Mouse (Mus musculus): ENCODE data around the gene Cd55. TPM values are rescaled to one million over a fixed set of nuclear protein-coding genes. Genes with fewer than 3 reads are reported as not detected.

Cd55 gene
- total and polyA plus RNA-seq, 3 experiments: 13.1 to 632 (median 56.9) TPM

GRCm38 (mm10) chr1:130498331-130498730 is 35.8 kb upstream of the Cd55 start:
- peaks cover 7% of the 10 kb centered on the region for H3K4me1 ChIP-seq (ENCODE audit: insufficient read depth, low read depth, low read length)
- no peak for DNase-seq (ENCODE audit: low spot score)
- no peaks in the 10 kb centered on the region for H3K27me3 ChIP-seq (ENCODE audit: insufficient read depth, low read length)
- no peak for ATAC-seq (ENCODE audit: extremely low read depth, insufficient number of reproducible peaks, low FRiP score, poor library complexity, severe bottlenecking)
- TF ChIP-seq GATA2 (IDR thresholded peaks at IDR 0.05; ENCODE audit: borderline replicate concordance, low read depth, low read length) (no peak), GATA1 (IDR thresholded peaks at IDR 0.05; ENCODE audit: borderline replicate concordance, low read length) (no peak), CTCF (IDR thresholded peaks at IDR 0.05; ENCODE audit: low read depth, low read length) (no peak), TAL1 (conservative IDR thresholded peaks at IDR 0.05; ENCODE audit: low read depth, low read length) (no peak), POLR2AphosphoS5 (IDR thresholded peaks at IDR 0.05; ENCODE audit: insufficient replicate concordance, low read depth, low read length) (no peak)
- H3K4me3 ChIP-seq (ENCODE audit: low read depth, low read length): no peak overlapping the region
- H3K36me3 ChIP-seq (replicated peaks): no peaks in the 10 kb centered on the region
- H3K9me3 ChIP-seq (replicated peaks): no peaks in the 10 kb centered on the region

GRCm38 (mm10) chr1:130486816-130487545 is 24.4 kb upstream of the Cd55 start:
- no peaks in the 10 kb centered on the region for H3K27me3 ChIP-seq (ENCODE audit: insufficient read depth, low read length)
- H3K9me3 ChIP-seq (replicated peaks): no peaks in the 10 kb centered on the region
- no peaks in the 10 kb centered on the region for H3K36me3 ChIP-seq (replicated peaks)
- H3K4me1 ChIP-seq (ENCODE audit: insufficient read depth, low read depth, low read length): peaks cover 42% of the 10 kb centered on the region
- ATAC-seq (ENCODE audit: extremely low read depth, insufficient number of reproducible peaks, low FRiP score, poor library complexity, severe bottlenecking): peak; percentile 25; the same call in 1 of the 2 replicates
- peak; percentile 26 for DNase-seq (ENCODE audit: low spot score)
- peak overlapping the region; percentile 4; the same call in 1 of the 2 replicates for H3K4me3 ChIP-seq (ENCODE audit: low read depth, low read length)
- TF ChIP-seq POLR2AphosphoS5 (IDR thresholded peaks at IDR 0.05; ENCODE audit: insufficient replicate concordance, low read depth, low read length) (no peak), TAL1 (conservative IDR thresholded peaks at IDR 0.05; ENCODE audit: low read depth, low read length) (peak; percentile 82)

- TF ChIP-seq CTCF (IDR thresholded peaks at IDR 0.05; ENCODE audit: low read depth, low read length) (no peak), GATA1 (IDR thresholded peaks at IDR 0.05; ENCODE audit: borderline replicate concordance, low read length) (no peak), POLR2AphosphoS5 (IDR thresholded peaks at IDR 0.05; ENCODE audit: insufficient replicate concordance, low read depth, low read length) (no peak), GATA2 (IDR thresholded peaks at IDR 0.05; ENCODE audit: borderline replicate concordance, low read depth, low read length) (no peak), TAL1 (conservative IDR thresholded peaks at IDR 0.05; ENCODE audit: low read depth, low read length) (no peak)
- no peaks in the 10 kb centered on the region for H3K36me3 ChIP-seq (replicated peaks)
- peaks cover 42% of the 10 kb centered on the region for H3K4me1 ChIP-seq (ENCODE audit: insufficient read depth, low read depth, low read length)
- no peak for ATAC-seq (ENCODE audit: extremely low read depth, insufficient number of reproducible peaks, low FRiP score, poor library complexity, severe bottlenecking)
- H3K9me3 ChIP-seq (replicated peaks): no peaks in the 10 kb centered on the region
- no peaks in the 10 kb centered on the region for H3K27me3 ChIP-seq (ENCODE audit: insufficient read depth, low read length)
- peak overlapping the region; percentile 27; the same call in 1 of the 2 replicates for H3K4me3 ChIP-seq (ENCODE audit: low read depth, low read length)
- DNase-seq (ENCODE audit: low spot score): no peak
These were observed 23.5 kb upstream of the Cd55 start for GRCm38 (mm10) chr1:130485828-130486620.

- ATAC-seq (ENCODE audit: extremely low read depth, insufficient number of reproducible peaks, low FRiP score, poor library complexity, severe bottlenecking): no peak
- Histone ChIP-seq H3K4me1 (ENCODE audit: insufficient read depth, low read depth, low read length) (peaks cover 42% of the 10 kb centered on the region), H3K4me3 (ENCODE audit: low read depth, low read length) (no peak overlapping the region), H3K9me3 (replicated peaks) (no peaks in the 10 kb centered on the region), H3K36me3 (replicated peaks) (no peaks in the 10 kb centered on the region), H3K27me3 (ENCODE audit: insufficient read depth, low read length) (no peaks in the 10 kb centered on the region)
- no peak for DNase-seq (ENCODE audit: low spot score)
- TF ChIP-seq GATA1 (IDR thresholded peaks at IDR 0.05; ENCODE audit: borderline replicate concordance, low read length): no peak
- TF ChIP-seq GATA2 (IDR thresholded peaks at IDR 0.05; ENCODE audit: borderline replicate concordance, low read depth, low read length): no peak
- no peak for TF ChIP-seq POLR2AphosphoS5 (IDR thresholded peaks at IDR 0.05; ENCODE audit: insufficient replicate concordance, low read depth, low read length)
- TF ChIP-seq TAL1 (conservative IDR thresholded peaks at IDR 0.05; ENCODE audit: low read depth, low read length): no peak
- no peak for TF ChIP-seq CTCF (IDR thresholded peaks at IDR 0.05; ENCODE audit: low read depth, low read length)
These were observed 22.8 kb upstream of the Cd55 start for GRCm38 (mm10) chr1:130485376-130485775.

GRCm38 (mm10) chr1:130474936-130475335 is 12.4 kb upstream of the Cd55 start:
- H3K9me3 ChIP-seq (replicated peaks): no peaks in the 10 kb centered on the region
- ATAC-seq (ENCODE audit: extremely low read depth, insufficient number of reproducible peaks, low FRiP score, poor library complexity, severe bottlenecking) (no peak), DNase-seq (ENCODE audit: low spot score) (no peak)
- H3K4me1 ChIP-seq (ENCODE audit: insufficient read depth, low read depth, low read length): peaks cover 18% of the 10 kb centered on the region
- no peaks in the 10 kb centered on the region for H3K36me3 ChIP-seq (replicated peaks)
- H3K4me3 ChIP-seq (ENCODE audit: low read depth, low read length): no peak overlapping the region
- TF ChIP-seq GATA2 (IDR thresholded peaks at IDR 0.05; ENCODE audit: borderline replicate concordance, low read depth, low read length): no peak
- no peak for TF ChIP-seq TAL1 (conservative IDR thresholded peaks at IDR 0.05; ENCODE audit: low read depth, low read length)
- peaks cover 8% of the 10 kb centered on the region for H3K27me3 ChIP-seq (ENCODE audit: insufficient read depth, low read length)

- peaks cover 13% of the 10 kb centered on the region for H3K4me1 ChIP-seq (ENCODE audit: insufficient read depth, low read depth, low read length)
- no peak for TF ChIP-seq GATA1 (IDR thresholded peaks at IDR 0.05; ENCODE audit: borderline replicate concordance, low read length)
- TF ChIP-seq TAL1 (conservative IDR thresholded peaks at IDR 0.05; ENCODE audit: low read depth, low read length): no peak
- peaks cover 8% of the 10 kb centered on the region for H3K27me3 ChIP-seq (ENCODE audit: insufficient read depth, low read length)
- ATAC-seq (ENCODE audit: extremely low read depth, insufficient number of reproducible peaks, low FRiP score, poor library complexity, severe bottlenecking) (no peak), DNase-seq (ENCODE audit: low spot score) (no peak)
- no peak overlapping the region for H3K4me3 ChIP-seq (ENCODE audit: low read depth, low read length)
- no peaks in the 10 kb centered on the region for H3K9me3 ChIP-seq (replicated peaks)
- H3K36me3 ChIP-seq (replicated peaks): no peaks in the 10 kb centered on the region
These were observed 11.7 kb upstream of the Cd55 start for GRCm38 (mm10) chr1:130474226-130474625.
